Mouse (Mus musculus) cerebellum, adult 11-12 months (tissue): Measurements from ENCODE around the gene Gm11938.
"Not testable (repeated sequence)": the region's sequence is repeated elsewhere in the genome, so short reads cannot be mapped to it uniquely, and the experiment has no call there.

Experiments
- DNase-seq: peaks from one replicate; pipeline ENCODE4 v3.0.0; 2022

The Gm11938 gene

GRCm38 (mm10) chr11:99603208-99603607 lies at the start of gene Gm11938:
Gm11938 (minus strand) TSS chr11:99603308.
- DNase-seq, result not testable (repeated sequence)

GRCm38 (mm10) chr11:99650136-99650535 lies 47.0 kb upstream of the Gm11938 start, which contains the start of gene Gm11555:
Gm11555 (minus strand) TSS chr11:99650236.
- no peak for DNase-seq

GRCm38 (mm10) chr11:99646444-99646843 lies 43.3 kb upstream of the Gm11938 start:
- DNase-seq, result no peak

- no peak for DNase-seq
These were observed 41.2 kb upstream of the Gm11938 start for GRCm38 (mm10) chr11:99644351-99644750.

- not testable (repeated sequence) for DNase-seq
These were observed 40.6 kb upstream of the Gm11938 start, which contains the start of gene Krtap4-7 for GRCm38 (mm10) chr11:99643635-99644139. Krtap4-7 (minus strand) TSS chr11:99644089.

GRCm38 (mm10) chr11:99640926-99641325 lies 37.8 kb upstream of the Gm11938 start:
- DNase-seq, result no peak

- no peak for DNase-seq
These were observed 34.0 kb upstream of the Gm11938 start for GRCm38 (mm10) chr11:99637086-99637485.

GRCm38 (mm10) chr11:99634653-99635134 lies 31.6 kb upstream of the Gm11938 start, which contains the start of gene Krtap4-2:
Krtap4-2 (minus strand) TSS chr11:99635084.
- DNase-seq, result no peak

GRCm38 (mm10) chr11:99633293-99633692 lies 30.2 kb upstream of the Gm11938 start:
- DNase-seq, result no peak

- no peak for DNase-seq
These were observed 27.8 kb upstream of the Gm11938 start for GRCm38 (mm10) chr11:99630890-99631289.

- DNase-seq, result no peak
These were observed 25.0 kb upstream of the Gm11938 start, which contains the start of gene Krtap4-1 for GRCm38 (mm10) chr11:99628138-99628537. Krtap4-1 (minus strand) TSS chr11:99628238.

- DNase-seq, result no peak
These were observed 17.2 kb upstream of the Gm11938 start, which contains the start of gene Gm11562 for GRCm38 (mm10) chr11:99620335-99620734. Gm11562 (minus strand) TSS chr11:99620435.

- DNase-seq, result no peak
These were observed 11.8 kb upstream of the Gm11938 start, which contains the start of gene Krtap2-4 for GRCm38 (mm10) chr11:99614796-99615363. Krtap2-4 (minus strand) TSS chr11:99614846.

- not testable (repeated sequence) for DNase-seq
These were observed 7.0 kb upstream of the Gm11938 start, which contains the start of gene Gm11937 for GRCm38 (mm10) chr11:99610089-99610488. Gm11937 (minus strand) TSS chr11:99610189.

GRCm38 (mm10) chr11:99609126-99609525 lies 6.0 kb upstream of the Gm11938 start:
- DNase-seq, result peak; percentile 34

GRCm38 (mm10) chr11:99597742-99598141 lies 5.4 kb downstream of the Gm11938 start, which contains the start of gene Krtap9-3:
Krtap9-3 (minus strand) TSS chr11:99598105.
- DNase-seq, result not testable (repeated sequence)

- no peak for DNase-seq
These were observed 12.1 kb downstream of the Gm11938 start, which contains the start of gene Krtap1-3 for GRCm38 (mm10) chr11:99590981-99591380. Krtap1-3 (minus strand) TSS chr11:99591339.

- no peak for DNase-seq
These were observed 18.0 kb downstream of the Gm11938 start for GRCm38 (mm10) chr11:99585096-99585495.

- DNase-seq, result no peak
These were observed 19.8 kb downstream of the Gm11938 start, which contains the start of gene Krtap1-4 for GRCm38 (mm10) chr11:99583245-99583704. Krtap1-4 (minus strand) TSS chr11:99583654.

- no peak for DNase-seq
These were observed 21.5 kb downstream of the Gm11938 start for GRCm38 (mm10) chr11:99581564-99581963.

- no peak for DNase-seq
These were observed 22.1 kb downstream of the Gm11938 start for GRCm38 (mm10) chr11:99581051-99581450.

- no peak for DNase-seq
These were observed 22.5 kb downstream of the Gm11938 start, which contains the start of gene Krtap1-5 for GRCm38 (mm10) chr11:99580636-99581035. Krtap1-5 (minus strand) TSS chr11:99581016.

- peak; percentile 18 for DNase-seq
These were observed 29.0 kb downstream of the Gm11938 start for GRCm38 (mm10) chr11:99574106-99574505.

- DNase-seq, result no peak
These were observed 29.9 kb downstream of the Gm11938 start for GRCm38 (mm10) chr11:99573164-99573563.
